Comparison of ENCODE assay signal across 13 mouse cellular contexts in genomic region chr10:95774001-95774628, GRCm38 (mm10).
DNase-seq lines count a peak whose midpoint lies in the region; ATAC-seq and TF ChIP-seq lines count a peak whose summit lies in the region.
"Had no signal": no experiment of that assay in that cellular context is flagged by ENCODE, and none has a peak within 500 bp of the region (broad histone marks: within the 10 kb centered on the region; RNA-seq: fewer than 3 reads in every experiment).

No protein-coding gene starts in this region.

- peaks cover 28% of the 10 kb centered on the region for H3K4me1 ChIP-seq in liver, adult 2 months (ENCODE audit: control insufficient read depth, insufficient read depth, low read length)
- H3K4me1 ChIP-seq in liver, embryonic 12.5 days, result no peaks in the 10 kb centered on the region
- H3K4me1 ChIP-seq in heart, embryonic 12.5 days (replicated peaks), result peaks cover 29% of the 10 kb centered on the region
- H3K4me1 ChIP-seq in hindbrain, postnatal 0 days (ENCODE audit: insufficient read depth, low read length), result no peaks in the 10 kb centered on the region

- no peaks in the 10 kb centered on the region for H3K79me2 ChIP-seq in liver, adult 2 months (ENCODE audit: control insufficient read depth, insufficient read depth, low read length)

- no peak for TF ChIP-seq POLR2A in liver, adult 2 months (IDR thresholded peaks at IDR 0.05; ENCODE audit: extremely low read depth, insufficient read depth, low read length)

- no peaks in the 10 kb centered on the region for H3K27me3 ChIP-seq in liver, adult 2 months (ENCODE audit: control insufficient read depth, insufficient read depth, low read length)
- H3K27me3 ChIP-seq in liver, embryonic 12.5 days (replicated peaks), result 0 out of 2 replicates have a peak, but pooled peaks cover 3% of the 10 kb centered on the region
- H3K27me3 ChIP-seq in heart, embryonic 12.5 days (replicated peaks), result no peaks in the 10 kb centered on the region
- H3K27me3 ChIP-seq in hindbrain, postnatal 0 days (ENCODE audit: insufficient read depth, low read length), result no peaks in the 10 kb centered on the region
- H3K27me3 ChIP-seq: CH12.LX had no signal

- no peak overlapping the region for H3K4me3 ChIP-seq in liver, adult 2 months (ENCODE audit: insufficient read depth, low read depth, low read length)
- H3K4me3 ChIP-seq in liver, embryonic 12.5 days, result no peak overlapping the region
- H3K4me3 ChIP-seq in heart, embryonic 12.5 days, result no peak overlapping the region
- no peak overlapping the region for H3K4me3 ChIP-seq in hindbrain, postnatal 0 days (ENCODE audit: low read length)

- WGBS in liver, adult 2 months, result 72% methylated on average over 9 of the region's 9 CpGs
- WGBS in liver, embryonic 12.5 days (ENCODE audit: insufficient replicate concordance), result 76% methylated on average over 9 of the region's 9 CpGs
- 52% methylated on average over 9 of the region's 9 CpGs for WGBS in heart, embryonic 12.5 days
- WGBS in hindbrain, postnatal 0 days, result 78% methylated on average over 9 of the region's 9 CpGs

- no peaks in the 10 kb centered on the region for H3K36me3 ChIP-seq in liver, adult 2 months (ENCODE audit: control insufficient read depth, insufficient read depth, low read length)
- no peaks in the 10 kb centered on the region for H3K36me3 ChIP-seq in liver, embryonic 12.5 days
- no peaks in the 10 kb centered on the region for H3K36me3 ChIP-seq in heart, embryonic 12.5 days
- no peaks in the 10 kb centered on the region for H3K36me3 ChIP-seq in hindbrain, postnatal 0 days (ENCODE audit: insufficient read depth, low read length)

- H3K9me3 ChIP-seq in liver, embryonic 12.5 days (replicated peaks), result no peaks in the 10 kb centered on the region
- no peaks in the 10 kb centered on the region for H3K9me3 ChIP-seq in heart, embryonic 12.5 days (replicated peaks)
- H3K9me3 ChIP-seq in hindbrain, postnatal 0 days (ENCODE audit: low read length), result no peaks in the 10 kb centered on the region

- DNase-seq in liver, adult 2 months (ENCODE audit: extremely low read depth, low read depth, low spot score), result no peak
- peak; percentile 64 for DNase-seq in kidney, adult 9 months
- DNase-seq in testis, postnatal 10 days (ENCODE audit: low spot score), result peak; percentile 52
- no peak for DNase-seq in ovary, postnatal 10 days (ENCODE audit: low spot score)
- no peak for DNase-seq in lung, postnatal 10 days
- DNase-seq in hindbrain, postnatal 0 days (ENCODE audit: low spot score), result no peak
- DNase-seq: embryo, embryonic 11 days had no signal

- H3K27ac ChIP-seq in liver, adult 2 months (replicated peaks; ENCODE audit: insufficient read depth, low read depth, low read length), result peak overlapping the region; percentile 89
- no peak overlapping the region for H3K27ac ChIP-seq in liver, embryonic 12.5 days
- H3K27ac ChIP-seq in heart, embryonic 12.5 days (ENCODE audit: poor library complexity, severe bottlenecking), result peak overlapping the region; percentile 51
- H3K27ac ChIP-seq in hindbrain, postnatal 0 days, result no peak overlapping the region
- H3K27ac ChIP-seq: macrophage had no signal

- no peak for TF ChIP-seq CTCF in liver, adult 2 months (IDR thresholded peaks at IDR 0.05; ENCODE audit: low read depth, low read length)
- no peak for TF ChIP-seq CTCF in hindbrain, postnatal 0 days (IDR thresholded peaks at IDR 0.05; ENCODE audit: low read depth)

- no peak overlapping the region for H3K4me2 ChIP-seq in liver, embryonic 12.5 days
- H3K4me2 ChIP-seq in heart, embryonic 12.5 days, result peak overlapping the region; percentile 17
- H3K4me2 ChIP-seq in hindbrain, postnatal 0 days (ENCODE audit: low read depth, low read length), result no peak overlapping the region

- H3K9ac ChIP-seq in liver, adult 2 months (ENCODE audit: low read depth, low read length), result peak overlapping the region; percentile 54
- H3K9ac ChIP-seq in liver, embryonic 12.5 days, result no peak overlapping the region
- no peak overlapping the region for H3K9ac ChIP-seq in heart, embryonic 12.5 days
- H3K9ac ChIP-seq in hindbrain, postnatal 0 days (replicated peaks; ENCODE audit: low read length), result no peak overlapping the region

- ATAC-seq in liver, embryonic 12.5 days, result no peak
- no peak for ATAC-seq in heart, embryonic 12.5 days (ENCODE audit: insufficient number of reproducible peaks, low FRiP score)
- no peak for ATAC-seq in hindbrain, postnatal 0 days
- ATAC-seq: forebrain, embryonic 16.5 days; inflammation-experienced regulatory T-cells, adult 6 months had no signal

Comparison
In these comparisons a context has a peak if more than half of its experiments do, and no peak if none do; other contexts are left out.
1. H3K27ac ChIP-seq: peak in liver, adult 2 months (single experiment) and heart, embryonic 12.5 days (single experiment); none in liver, embryonic 12.5 days (single experiment) and hindbrain, postnatal 0 days (single experiment).
2. DNase-seq: peak in kidney, adult 9 months (single experiment) and testis, postnatal 10 days (single experiment); none in liver, adult 2 months (single experiment), ovary, postnatal 10 days (single experiment), lung, postnatal 10 days (single experiment) and hindbrain, postnatal 0 days (single experiment).